Mouse (Mus musculus) ES-E14 (cell line): ENCODE results near the gene Dspp.

Source experiments
- CHD2 ChIP-seq: IDR thresholded peaks from 2 replicates; pipeline ENCODE4 v1.6.1; 2014; ENCODE audit warnings: mild to moderate bottlenecking, low read depth, low read length, inconsistent platforms
- HCFC1 ChIP-seq: IDR thresholded peaks from 2 replicates; pipeline ENCODE4 v1.6.1; 2012; ENCODE audit warnings: low read length, inconsistent platforms, borderline replicate concordance; ENCODE audit not compliant: insufficient read depth
- MAFK ChIP-seq: IDR thresholded peaks from 2 replicates; pipeline ENCODE4 v1.6.1; 2014; ENCODE audit warnings: mild to moderate bottlenecking, low read depth, low read length, inconsistent platforms; ENCODE audit not compliant: insufficient read depth
- ZNF384 ChIP-seq: IDR thresholded peaks from 2 replicates; pipeline ENCODE4 v1.6.1; 2012; ENCODE audit warnings: low read depth, low read length, inconsistent platforms

DNA sequence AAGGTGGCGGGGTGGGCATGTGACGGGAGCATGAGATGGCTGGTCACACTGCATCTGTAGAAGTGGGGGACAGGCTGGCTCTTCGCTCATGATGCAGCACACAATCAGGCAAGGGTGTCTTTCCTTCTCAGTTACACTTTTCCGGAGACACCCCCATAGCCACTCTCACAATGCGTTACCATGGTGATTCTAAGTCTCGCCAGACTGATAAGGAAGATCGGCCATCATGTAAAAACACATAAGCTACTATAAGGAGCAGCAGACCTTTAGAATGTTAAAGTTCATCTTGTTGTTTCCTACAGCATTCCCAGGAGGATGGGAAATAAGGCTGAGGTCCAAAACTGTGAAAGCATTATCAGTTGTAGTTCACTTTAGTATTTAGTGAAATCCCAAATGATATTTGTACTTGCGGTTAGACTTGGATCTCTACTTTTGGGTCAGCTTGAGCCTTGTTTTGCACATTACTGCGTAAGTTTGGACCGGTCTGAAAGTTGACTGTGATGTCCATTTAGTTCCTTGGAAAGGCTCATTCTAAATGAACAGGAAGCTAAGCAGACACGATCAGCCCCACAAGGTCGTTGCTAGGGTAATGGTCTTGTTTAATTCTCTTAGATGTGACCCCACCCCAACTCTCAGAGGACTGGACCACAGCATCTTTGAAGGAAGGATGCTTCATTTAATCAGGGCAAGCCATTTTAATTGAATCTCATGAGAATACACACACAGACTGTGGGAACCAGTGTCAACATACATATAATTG is 43.8 kb upstream of the Dspp start:
- TF ChIP-seq MAFK (no peak), ZNF384 (no peak), HCFC1 (no peak), CHD2 (no peak)
